Mouse (Mus musculus): ENCODE measurements around the gene Ttll13.

Gene Ttll13

GRCm38 (mm10) chr7:80267764-80268163 is 21.6 kb downstream of the Ttll13 start:
- DNase-seq (ENCODE audit: low spot score in 2 of 2) = no peak

GRCm38 (mm10) chr7:80268897-80269750 is 22.9 kb downstream of the Ttll13 start, which contains the start of gene Vps33b:
TSS of gene Vps33b (plus strand) at chr7:80269649.
- DNase-seq (ENCODE audit: low spot score in 2 of 2) = peak; percentile 92 to 93

DNA sequence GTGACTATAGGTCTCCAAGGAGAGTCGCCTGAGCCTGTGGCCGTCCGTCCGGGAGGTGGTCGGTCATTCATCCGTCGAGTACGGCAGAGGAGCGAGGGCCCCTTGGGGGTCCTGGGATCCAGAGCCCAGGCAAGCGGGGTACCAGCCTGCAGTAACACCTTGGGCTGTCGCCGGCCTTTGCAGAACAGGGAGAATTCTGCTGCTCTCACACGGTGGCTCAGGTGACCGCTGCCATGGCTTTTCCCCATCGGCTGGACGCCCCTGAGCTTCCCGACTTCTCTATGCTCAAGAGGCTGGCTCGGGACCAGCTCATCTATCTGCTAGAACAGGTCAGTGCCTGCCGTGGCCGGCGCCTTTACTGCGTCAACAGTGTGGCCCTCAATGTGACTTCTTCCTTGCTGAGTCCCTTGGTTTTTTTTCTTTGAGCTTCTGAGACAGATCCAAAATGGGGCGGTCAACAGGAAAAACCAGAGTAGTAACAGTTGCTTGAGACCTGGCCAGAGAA is 23.6 kb downstream of the Ttll13 start:
- peak in 1 of 2 experiments; percentile 20 for DNase-seq (ENCODE audit: low spot score in 2 of 2)

GRCm38 (mm10) chr7:80273456-80273855 is 27.3 kb downstream of the Ttll13 start:
- DNase-seq (ENCODE audit: low spot score in 2 of 2) = no peak

- DNase-seq (ENCODE audit: low spot score in 2 of 2) = no peak
These were observed 30.2 kb downstream of the Ttll13 start for GRCm38 (mm10) chr7:80276374-80276773.

DNA sequence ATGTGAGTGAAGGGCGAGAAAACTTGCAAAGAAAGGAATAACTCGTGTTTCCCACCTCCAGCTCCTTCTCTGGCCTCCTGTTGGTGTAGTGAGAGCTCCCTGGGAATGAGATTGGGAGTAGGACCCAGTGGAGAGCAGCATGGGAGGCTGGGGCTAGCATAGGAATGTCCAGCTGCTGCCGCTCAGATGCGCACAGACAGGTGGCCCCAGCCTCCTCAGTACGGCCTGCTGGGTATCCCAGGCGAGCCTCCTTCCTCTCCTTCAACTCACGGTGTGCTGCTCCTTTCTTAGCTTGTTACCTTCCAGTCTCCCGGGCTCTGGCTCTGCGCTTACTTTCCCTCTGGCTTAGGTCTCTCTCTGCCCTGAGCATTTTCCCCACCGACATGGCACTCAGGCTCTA is 33.9 kb downstream of the Ttll13 start:
- DNase-seq (ENCODE audit: low spot score in 2 of 2) = no peak

GRCm38 (mm10) chr7:80280998-80281397 is 34.8 kb downstream of the Ttll13 start:
- DNase-seq (ENCODE audit: low spot score in 2 of 2) = no peak

- no peak for DNase-seq (ENCODE audit: low spot score in 2 of 2)
These were observed 35.5 kb downstream of the Ttll13 start for GRCm38 (mm10) chr7:80281646-80282045.

- DNase-seq (ENCODE audit: low spot score in 2 of 2) = no peak
These were observed 37.2 kb downstream of the Ttll13 start for GRCm38 (mm10) chr7:80283226-80283918.

GRCm38 (mm10) chr7:80284391-80284790 is 38.2 kb downstream of the Ttll13 start:
- DNase-seq (ENCODE audit: low spot score in 2 of 2) = no peak

GRCm38 (mm10) chr7:80285725-80286124 is 39.5 kb downstream of the Ttll13 start:
- DNase-seq (ENCODE audit: low spot score in 2 of 2) = no peak

DNA sequence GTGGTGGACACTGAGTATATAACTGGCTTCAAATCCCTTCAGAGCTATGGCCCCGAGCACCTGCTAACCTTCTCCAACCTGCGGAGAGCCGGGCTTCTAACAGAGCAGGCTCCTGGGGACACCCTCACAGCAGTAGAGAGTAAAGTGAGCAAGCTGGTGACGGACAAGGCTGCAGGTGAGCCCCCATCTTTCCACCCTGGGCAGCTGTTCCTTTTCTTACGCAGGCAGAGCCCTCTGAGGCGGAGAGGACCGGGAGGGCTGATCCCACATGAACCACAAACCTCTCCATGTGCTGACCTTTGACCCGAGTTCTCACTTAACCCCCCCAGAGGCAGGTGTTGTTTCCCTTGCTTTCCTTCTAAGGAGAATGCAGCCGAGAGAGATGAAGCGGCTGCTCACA is 41.6 kb downstream of the Ttll13 start:
- DNase-seq (ENCODE audit: low spot score in 2 of 2) = no peak

- peak; percentile 97 for DNase-seq (ENCODE audit: low spot score in 2 of 2)
These were observed 48.0 kb downstream of the Ttll13 start, which contains the start of gene Prc1 for GRCm38 (mm10) chr7:80294062-80294763. TSS of gene Prc1 (plus strand) at chr7:80294450.

GRCm38 (mm10) chr7:80294764-80295648 is 48.8 kb downstream of the Ttll13 start:
- no peak for DNase-seq (ENCODE audit: low spot score in 2 of 2)

- DNase-seq (ENCODE audit: low spot score in 2 of 2) = no peak
These were observed 50.3 kb downstream of the Ttll13 start for GRCm38 (mm10) chr7:80296462-80296861.

- DNase-seq (ENCODE audit: low spot score in 2 of 2) = no peak
These were observed 50.9 kb downstream of the Ttll13 start for GRCm38 (mm10) chr7:80297041-80297440.

DNA sequence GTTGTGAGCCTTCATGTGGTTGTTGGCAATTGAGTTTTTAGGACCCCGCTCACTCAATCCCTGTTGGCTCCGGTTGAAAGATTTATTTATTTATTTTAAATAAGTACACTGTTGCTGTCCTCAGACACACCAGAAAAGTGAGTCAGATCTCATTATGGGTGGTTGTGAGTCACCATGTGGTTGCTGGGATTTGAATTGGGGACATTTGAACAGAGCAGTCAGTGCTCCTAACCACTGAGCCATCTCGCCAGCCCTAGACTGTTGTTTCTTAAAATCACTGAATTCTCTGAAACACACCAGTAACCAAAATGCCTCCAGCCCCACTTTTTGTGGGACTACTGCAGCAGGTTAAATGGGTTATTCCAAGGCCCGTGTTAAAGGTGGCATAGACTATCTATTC is 52.6 kb downstream of the Ttll13 start:
- DNase-seq (ENCODE audit: low spot score in 2 of 2) = no peak

GRCm38 (mm10) chr7:80299568-80299967 is 53.4 kb downstream of the Ttll13 start:
- no peak for DNase-seq (ENCODE audit: low spot score in 2 of 2)

GRCm38 (mm10) chr7:80301522-80301921 is 55.3 kb downstream of the Ttll13 start:
- DNase-seq (ENCODE audit: low spot score in 2 of 2) = no peak

DNA sequence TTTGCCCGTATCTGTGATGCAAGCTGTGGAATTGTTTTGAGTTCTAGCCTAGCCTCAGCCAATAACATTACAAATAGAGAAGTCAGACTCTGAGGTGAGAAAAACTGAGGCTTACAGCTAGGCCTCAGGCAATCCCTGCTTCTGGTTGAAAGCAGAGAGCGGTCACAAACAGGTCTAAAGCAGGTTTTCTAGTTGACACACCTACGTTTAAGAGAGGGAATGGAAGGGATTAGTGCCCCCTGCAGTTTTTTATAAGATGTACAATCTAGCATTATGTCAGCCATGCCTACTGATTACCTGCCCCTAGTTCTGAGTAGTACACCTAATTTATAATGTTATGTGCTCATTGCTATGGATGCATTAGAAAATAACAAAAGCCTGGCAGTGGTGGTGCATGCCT is 61.6 kb downstream of the Ttll13 start:
- no peak for DNase-seq (ENCODE audit: low spot score in 2 of 2)
